Mouse (Mus musculus): Measurements from ENCODE around the gene Pik3cg.

Pik3cg gene

DNA sequence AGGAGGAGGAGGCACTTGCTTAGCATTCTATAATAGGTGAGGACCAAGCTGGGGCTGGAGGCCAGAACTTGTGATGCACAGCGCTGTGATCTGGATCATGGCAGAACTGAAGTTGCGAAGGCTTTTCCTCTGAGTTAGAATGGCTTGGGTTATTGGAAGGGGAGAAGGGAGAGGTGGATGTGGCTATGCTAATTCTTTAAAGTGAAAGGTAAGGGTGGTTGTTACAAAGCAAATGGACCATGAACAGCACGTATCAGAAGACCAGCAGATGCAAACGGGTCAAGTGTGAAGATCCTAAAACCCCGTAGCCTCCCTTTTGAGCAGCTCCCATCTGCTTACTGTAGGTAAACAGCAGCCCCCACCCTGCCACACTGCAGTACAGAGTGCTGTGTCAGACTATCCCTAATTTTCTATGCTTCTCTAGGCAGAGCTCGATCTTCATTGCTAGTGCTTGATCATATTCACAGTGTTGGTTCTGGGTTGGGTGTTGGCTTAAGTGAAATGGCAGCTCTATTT, 7.3 kb downstream of the Pik3cg start:
- no peak for DNase-seq (ENCODE audit: low spot score in 2 of 2)

DNA sequence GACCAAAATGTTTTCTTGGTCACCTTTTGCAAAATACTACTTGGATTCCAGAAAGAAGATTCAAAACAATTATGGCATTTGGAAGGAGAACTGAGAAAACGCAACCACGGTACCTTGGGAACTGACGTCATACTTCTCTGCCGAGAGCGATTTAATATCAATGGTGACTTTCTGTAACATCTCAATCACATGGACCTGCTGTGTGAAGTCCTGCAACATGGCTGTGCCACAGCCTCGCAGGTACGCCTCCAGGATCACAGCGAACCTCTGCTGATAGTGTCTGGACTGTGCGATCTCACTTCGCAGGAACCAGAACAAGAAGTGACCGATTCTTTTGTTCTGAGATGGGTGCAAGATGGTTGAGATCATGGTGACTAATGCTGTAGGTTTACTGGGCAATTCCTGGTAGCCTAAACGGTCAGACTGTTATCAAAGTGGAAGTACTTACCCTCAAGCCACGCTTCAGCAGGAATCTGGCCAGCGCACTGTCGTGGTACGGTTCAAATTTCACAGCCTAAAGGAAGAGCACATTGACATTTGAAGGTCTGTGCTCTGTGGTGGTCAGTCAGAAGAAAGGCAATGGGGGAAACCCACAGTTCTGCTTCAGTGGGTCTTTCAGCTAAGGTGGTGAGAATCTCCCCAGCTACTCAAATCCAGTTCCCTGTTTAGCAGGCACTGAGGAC, 7.9 kb downstream of the Pik3cg start:
- DNase-seq (ENCODE audit: low spot score in 2 of 2) = no peak

DNA sequence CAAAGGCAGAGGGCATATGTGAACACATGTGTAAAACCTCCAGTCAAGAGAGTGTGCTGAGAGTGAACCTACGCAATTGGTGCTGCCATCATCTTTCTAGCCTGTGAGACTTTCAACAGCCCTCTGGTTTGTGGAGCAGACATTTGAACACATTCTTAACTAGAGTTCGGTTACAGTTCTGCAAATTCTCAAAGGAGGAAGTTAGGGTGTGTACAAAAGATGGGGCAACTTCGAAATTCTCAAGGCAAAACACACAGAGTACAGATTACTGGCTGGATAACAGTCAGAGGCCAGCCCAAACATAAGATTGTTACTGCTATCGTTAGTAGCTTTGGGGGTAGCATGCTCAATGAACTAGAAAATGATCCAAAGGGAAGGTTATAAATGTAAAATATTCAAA, 9.0 kb downstream of the Pik3cg start:
- no peak for DNase-seq (ENCODE audit: low spot score in 2 of 2)

- DNase-seq (ENCODE audit: low spot score in 2 of 2) = no peak
These were observed 10.4 kb downstream of the Pik3cg start for GRCm38 (mm10) chr12:32198025-32198424.

DNA sequence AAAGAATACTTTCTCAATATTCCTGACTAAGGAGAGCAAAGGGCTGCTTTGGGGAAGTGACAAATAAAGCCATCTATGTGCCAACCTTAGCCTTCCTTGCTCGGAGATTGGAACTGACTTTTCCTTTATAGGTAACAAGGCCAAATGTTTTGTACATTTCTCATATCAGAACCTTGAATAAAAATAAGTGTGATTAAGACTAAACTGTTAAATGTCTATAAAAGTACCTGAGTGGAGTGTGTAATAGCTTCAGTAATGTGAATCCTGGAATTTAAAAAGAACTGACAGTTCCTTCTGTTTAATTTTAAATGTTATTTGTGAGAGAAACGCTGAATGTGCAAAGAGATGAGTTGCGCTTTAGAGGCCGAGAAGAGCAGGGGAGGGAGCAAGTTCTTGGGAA, 13.5 kb downstream of the Pik3cg start:
- DNase-seq (ENCODE audit: low spot score in 2 of 2) = no peak

- no peak for DNase-seq (ENCODE audit: low spot score in 2 of 2)
These were observed 14.1 kb downstream of the Pik3cg start for GRCm38 (mm10) chr12:32194358-32194757.

- DNase-seq (ENCODE audit: low spot score in 2 of 2) = no peak
These were observed 17.5 kb downstream of the Pik3cg start for GRCm38 (mm10) chr12:32190927-32191326.

- no peak for DNase-seq (ENCODE audit: low spot score in 2 of 2)
These were observed 20.7 kb downstream of the Pik3cg start for GRCm38 (mm10) chr12:32187668-32188236.

DNA sequence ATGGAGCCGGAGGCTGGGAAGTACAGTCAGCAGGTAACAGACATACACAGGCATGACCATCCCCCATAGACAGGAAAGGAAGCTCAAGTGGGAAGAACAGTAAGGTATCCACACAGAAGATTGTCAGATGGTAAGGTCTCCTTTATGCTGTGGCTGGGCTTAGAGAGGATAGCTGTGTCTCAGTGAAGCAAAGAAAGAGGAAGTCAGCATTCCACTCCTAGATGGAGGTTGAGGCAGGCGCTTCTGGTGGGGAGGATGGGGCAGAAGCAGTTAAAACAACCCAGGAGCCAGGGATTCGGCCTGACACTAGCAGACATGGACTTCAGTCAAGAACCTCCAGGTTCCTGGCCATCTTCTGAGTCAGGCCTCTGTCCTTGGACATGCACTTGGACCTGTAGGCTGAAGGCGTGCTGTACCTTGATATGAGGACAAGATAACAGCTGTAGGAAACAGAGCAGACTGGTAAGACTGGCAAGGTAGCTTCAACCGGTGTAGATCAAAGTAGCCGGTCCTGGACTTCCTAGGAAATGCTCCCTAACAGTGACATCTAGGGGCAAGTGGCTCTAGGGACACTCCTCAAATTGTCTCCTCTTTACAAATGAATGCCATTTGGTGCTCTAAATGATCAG, 21.7 kb downstream of the Pik3cg start:
- no peak for DNase-seq (ENCODE audit: low spot score in 2 of 2)

DNA sequence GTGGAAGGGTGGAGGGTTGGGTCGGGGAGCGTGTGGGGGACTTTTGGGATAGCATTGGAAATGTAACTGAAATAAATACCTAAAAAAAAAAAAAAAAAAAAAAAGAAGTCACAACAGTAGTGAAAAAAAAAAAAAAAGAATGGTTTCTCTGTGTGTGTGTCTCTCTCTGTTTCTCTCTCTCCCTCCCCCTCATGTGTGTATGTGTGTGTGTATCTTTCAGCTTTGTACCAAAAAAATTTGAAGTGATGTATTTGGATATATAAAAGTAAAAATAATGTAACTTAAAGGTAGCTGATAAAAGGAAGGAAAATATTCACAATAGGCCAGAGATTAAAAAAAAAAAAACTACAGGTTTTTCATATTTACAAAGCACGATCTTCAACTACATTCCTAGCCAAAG, 23.6 kb downstream of the Pik3cg start:
- no peak for DNase-seq (ENCODE audit: low spot score in 2 of 2)

- DNase-seq (ENCODE audit: low spot score in 2 of 2) = no peak
These were observed 24.9 kb downstream of the Pik3cg start for GRCm38 (mm10) chr12:32183584-32183983.

DNA sequence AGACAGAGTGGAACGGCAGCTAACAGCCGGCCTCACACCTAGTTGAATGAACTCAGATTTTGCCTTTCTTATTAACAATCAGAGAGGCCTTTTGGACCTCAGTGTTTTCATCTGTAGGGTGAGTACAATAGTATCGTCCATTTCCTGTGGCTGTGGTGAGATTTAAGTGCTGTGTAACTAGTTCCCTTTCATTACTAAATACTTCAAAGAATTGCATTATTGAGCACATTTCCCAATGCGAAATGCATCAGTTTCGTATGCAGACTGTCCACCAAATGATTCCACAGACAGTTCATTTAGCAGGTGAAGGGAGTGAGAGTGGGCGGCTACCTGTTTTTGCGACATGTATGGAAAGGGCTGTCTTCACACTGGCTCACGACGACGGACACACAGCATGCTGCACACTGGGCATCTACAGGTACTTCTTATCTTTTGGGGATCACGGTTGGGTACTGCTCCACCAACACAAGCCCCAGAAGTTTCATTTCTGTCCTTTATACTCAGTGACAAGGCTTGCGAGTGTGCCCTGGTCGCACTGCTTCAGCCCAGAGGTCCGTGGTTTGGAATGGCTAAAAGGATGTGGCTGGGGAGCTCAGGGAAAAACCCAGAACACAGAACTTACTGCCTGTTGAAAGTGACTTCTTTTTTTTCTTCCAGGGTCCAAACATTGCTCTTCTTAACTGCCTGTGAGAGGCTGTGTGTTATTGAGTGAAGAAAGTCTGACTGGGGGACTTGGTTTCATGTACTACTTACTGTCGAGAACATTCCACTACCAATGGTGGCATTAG, 25.6 kb downstream of the Pik3cg start:
- DNase-seq (ENCODE audit: low spot score in 2 of 2) = no peak

DNA sequence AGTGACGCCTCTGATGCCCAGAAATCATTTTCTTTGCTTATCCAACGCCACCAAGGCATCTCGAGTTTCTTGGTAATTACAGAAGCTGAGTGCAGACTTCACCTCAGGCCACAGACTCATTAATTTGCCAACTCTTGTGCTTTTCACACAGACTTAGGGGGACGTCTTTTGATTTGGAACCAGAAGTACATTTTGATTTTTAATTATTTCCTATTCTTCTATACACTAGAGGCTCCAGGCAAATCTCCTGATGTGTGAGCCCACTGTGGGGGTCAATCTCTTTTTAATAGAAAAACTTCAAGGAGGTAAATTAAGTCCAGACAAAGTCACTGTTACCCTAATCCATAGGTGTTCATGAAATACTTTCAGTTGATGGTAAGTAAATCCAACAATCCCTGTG, 26.6 kb downstream of the Pik3cg start:
- DNase-seq (ENCODE audit: low spot score in 2 of 2) = no peak

DNA sequence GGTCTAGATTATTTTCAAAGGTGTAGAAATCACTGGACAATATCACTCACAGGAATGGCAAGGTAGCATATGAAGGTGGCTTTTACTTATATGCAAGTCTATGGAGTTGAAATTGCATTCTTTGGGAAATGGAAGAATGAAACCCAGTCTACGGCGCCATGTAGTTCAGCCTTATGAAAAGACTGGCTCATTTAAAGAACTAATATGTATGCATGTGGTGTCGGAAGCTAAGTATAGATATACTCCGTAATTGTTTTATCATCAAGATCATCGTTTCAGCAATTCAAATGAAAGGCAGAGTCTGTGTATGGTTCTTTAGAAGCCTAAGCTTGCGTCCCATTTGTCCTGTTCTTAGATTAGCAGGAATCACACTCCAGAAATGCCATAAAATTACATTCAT, 34.0 kb downstream of the Pik3cg start:
- no peak for DNase-seq (ENCODE audit: low spot score in 2 of 2)

DNA sequence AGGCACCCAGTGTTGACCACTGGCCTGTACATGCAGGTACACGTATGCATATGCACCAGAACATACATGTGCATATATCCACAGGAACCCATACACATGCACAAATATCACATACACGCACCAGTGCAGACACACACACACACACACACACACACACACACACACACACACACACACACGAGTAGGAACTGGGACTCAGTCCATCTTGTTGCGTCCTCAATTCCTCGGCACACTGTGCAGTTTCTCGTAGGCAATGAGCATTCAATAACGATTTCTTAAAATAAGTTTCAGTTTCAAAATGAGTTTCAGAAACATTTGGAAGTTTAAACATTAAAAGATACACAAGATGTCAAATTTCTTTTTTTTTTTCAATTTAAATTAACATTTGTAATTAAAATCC, 35.6 kb downstream of the Pik3cg start:
- no peak for DNase-seq (ENCODE audit: low spot score in 2 of 2)

GRCm38 (mm10) chr12:32169164-32169563, 39.3 kb downstream of the Pik3cg start:
- no peak for DNase-seq (ENCODE audit: low spot score in 2 of 2)

GRCm38 (mm10) chr12:32168751-32169150, 39.7 kb downstream of the Pik3cg start:
- peak in 1 of 2 experiments; percentile 7 for DNase-seq (ENCODE audit: low spot score in 2 of 2)

- DNase-seq (ENCODE audit: low spot score in 2 of 2) = no peak
These were observed 44.8 kb downstream of the Pik3cg start for GRCm38 (mm10) chr12:32163706-32164105.

DNA sequence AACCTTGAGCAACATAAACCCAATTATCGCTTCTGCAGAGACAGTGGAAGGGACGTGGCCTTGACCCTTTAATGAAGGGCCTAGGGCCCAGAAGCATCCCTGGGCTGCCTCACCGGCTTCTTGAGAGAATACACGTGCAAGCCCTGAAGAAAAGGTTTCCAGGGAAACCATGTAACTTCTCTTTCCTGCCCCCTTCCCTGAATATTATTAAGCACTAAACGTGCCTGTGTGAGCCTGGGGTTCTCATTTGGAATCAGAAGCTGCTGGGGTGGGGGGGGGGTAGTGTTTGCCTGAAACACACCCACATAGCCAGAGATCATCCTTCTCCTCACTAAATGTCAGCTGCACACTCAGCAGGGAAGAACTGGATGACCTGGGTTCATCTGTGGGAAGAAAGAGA, 49.7 kb downstream of the Pik3cg start:
- DNase-seq (ENCODE audit: low spot score in 2 of 2) = no peak

- DNase-seq (ENCODE audit: low spot score in 2 of 2) = no peak
These were observed 61.9 kb downstream of the Pik3cg start for GRCm38 (mm10) chr12:32146606-32147005.

DNA sequence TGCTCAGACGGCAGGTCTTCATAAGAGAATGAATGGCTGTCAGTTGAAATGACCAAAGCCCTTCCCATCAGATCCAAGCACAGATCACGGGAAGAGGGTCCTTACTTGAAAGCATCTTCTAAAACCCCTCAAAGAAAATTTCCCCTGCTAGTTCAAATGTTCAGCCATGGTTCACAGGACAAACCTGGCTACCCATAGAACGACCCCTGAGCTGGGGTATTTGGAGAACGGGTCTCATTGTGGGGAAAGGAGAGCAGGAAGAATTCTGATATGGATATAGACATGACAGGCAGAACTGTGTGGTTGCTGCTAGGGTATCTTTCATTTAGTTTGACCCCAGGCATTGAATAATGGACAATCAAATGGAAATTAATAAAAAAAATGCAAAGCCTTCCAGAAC, 62.8 kb downstream of the Pik3cg start:
- DNase-seq (ENCODE audit: low spot score in 2 of 2) = no peak

- DNase-seq (ENCODE audit: low spot score in 2 of 2) = peak; percentile 68 to 79
These were observed 63.9 kb downstream of the Pik3cg start for GRCm38 (mm10) chr12:32144513-32144912.
